Mouse (Mus musculus) heart, embryonic 11.5 days (tissue): ENCODE data around the gene Zkscan7. TPM values are rescaled to one million over a fixed set of nuclear protein-coding genes. Genes with fewer than 3 reads are reported as not detected.

ENCODE experiments used
- ATAC-seq: fragments of 200-750 bp; cut with Nextera tagmentation; replicated peaks from 2 replicates; pipeline ENCODE4 v1.8.0; 2017; ENCODE audit warnings: moderate library complexity; ENCODE audit not compliant: insufficient number of reproducible peaks, low FRiP score, low TSS enrichment
- H3K27ac ChIP-seq: fragments of 300-500 bp; sonication (generic); 2 replicates; pipeline ENCODE4 v1.5.1; 2014; ENCODE audit warnings: mild to moderate bottlenecking, low read depth, low read length
- H3K27me3 ChIP-seq: fragments of 300-500 bp; sonication (generic); 2 replicates; pipeline ENCODE4 v1.6.1; 2014; ENCODE audit warnings: mild to moderate bottlenecking, low read length, mixed read lengths; ENCODE audit not compliant: control insufficient read depth, insufficient read depth
- H3K36me3 ChIP-seq: fragments of 300-500 bp; sonication (generic); 2 replicates; pipeline ENCODE4 v1.6.1; 2014; ENCODE audit warnings: mild to moderate bottlenecking, low read length, moderate library complexity, mixed read lengths; ENCODE audit not compliant: control insufficient read depth, insufficient read depth
- H3K4me1 ChIP-seq: fragments of 300-500 bp; sonication (generic); 2 replicates; pipeline ENCODE4 v1.6.1; 2014; ENCODE audit warnings: low read length; ENCODE audit not compliant: control insufficient read depth, insufficient read depth
- H3K4me2 ChIP-seq: fragments of 300-500 bp; sonication (generic); 2 replicates; pipeline ENCODE4 v1.6.1; 2014; ENCODE audit warnings: mild to moderate bottlenecking, moderate library complexity
- H3K4me3 ChIP-seq: fragments of 300-500 bp; sonication (generic); 2 replicates; pipeline ENCODE4 v1.5.1; 2014; ENCODE audit warnings: low read depth, low read length
- H3K9ac ChIP-seq: fragments of 300-500 bp; sonication (generic); 2 replicates; pipeline ENCODE4 v1.6.1; 2014; ENCODE audit warnings: mild to moderate bottlenecking, low read depth, low read length, moderate library complexity
- H3K9me3 ChIP-seq: fragments of 300-500 bp; sonication (generic); replicated peaks from 2 replicates; pipeline ENCODE4 v1.6.1; 2016; ENCODE audit warnings: low read length; ENCODE audit not compliant: control insufficient read depth
- WGBS: fragments of 180-500 bp; shearing (Covaris S2); extraction: QIAGEN DNeasy Blood & Tissue Kit; methylation state at CpG from one replicate; pipeline ENCODE4 v1.1.7; 2014; ENCODE audit not compliant: insufficient replicate concordance; 5-methylcytosine and 5-hydroxymethylcytosine counted together
- polyA plus RNA-seq: library from polyadenylated mRNA; unstranded; fragments of >200 nt; fragmentation: Nextera tagmentation; extraction: Ambion mirVana; gene quantifications from 2 replicates; pipeline ENCODE4 v1.2.1, GENCODE M21; 2014

Zkscan7 gene
- polyA plus RNA-seq, 1 experiment from 2014 or later: 1.7 TPM

GRCm38 (mm10) chr9:122872595-122872994 lies 12.9 kb upstream of the Zkscan7 start:
- Histone ChIP-seq H3K36me3 (no peaks in the 10 kb centered on the region), H3K9ac (no peak overlapping the region), H3K27me3 (no peaks in the 10 kb centered on the region), H3K4me3 (no peak overlapping the region), H3K27ac (no peak overlapping the region), H3K4me1 (no peaks in the 10 kb centered on the region), H3K9me3 (no peaks in the 10 kb centered on the region), H3K4me2 (no peak overlapping the region)
- 82% methylated on average over 4 of the region's 4 CpGs for WGBS
- no peak for ATAC-seq

GRCm38 (mm10) chr9:122874653-122875052 lies 10.8 kb upstream of the Zkscan7 start:
- ATAC-seq: no peak
- H3K9me3 ChIP-seq: no peaks in the 10 kb centered on the region
- H3K4me1 ChIP-seq: no peaks in the 10 kb centered on the region
- H3K9ac ChIP-seq: no peak overlapping the region
- no peaks in the 10 kb centered on the region for H3K36me3 ChIP-seq
- no peak overlapping the region for H3K27ac ChIP-seq
- 82% methylated on average over 1 of the region's 1 CpGs for WGBS
- H3K4me3 ChIP-seq: no peak overlapping the region
- H3K27me3 ChIP-seq: no peaks in the 10 kb centered on the region
- no peak overlapping the region for H3K4me2 ChIP-seq

GRCm38 (mm10) chr9:122875145-122875544 lies 10.3 kb upstream of the Zkscan7 start:
- Histone ChIP-seq H3K9ac (no peak overlapping the region), H3K4me2 (no peak overlapping the region), H3K4me3 (no peak overlapping the region), H3K27me3 (no peaks in the 10 kb centered on the region), H3K36me3 (no peaks in the 10 kb centered on the region), H3K4me1 (no peaks in the 10 kb centered on the region), H3K27ac (no peak overlapping the region), H3K9me3 (no peaks in the 10 kb centered on the region)
- ATAC-seq: no peak
- WGBS: 75% methylated on average over 2 of the region's 2 CpGs

- Histone ChIP-seq H3K27me3 (no peaks in the 10 kb centered on the region), H3K27ac (no peak overlapping the region), H3K4me1 (no peaks in the 10 kb centered on the region), H3K4me3 (peak overlapping the region; percentile 77), H3K9ac (peak overlapping the region; percentile 90), H3K4me2 (peak overlapping the region; percentile 91), H3K36me3 (no peaks in the 10 kb centered on the region), H3K9me3 (no peaks in the 10 kb centered on the region; the same call in 1 of the 2 replicates)
- peak; percentile 59 for ATAC-seq
- WGBS: 7% methylated on average over 54 of the region's 54 CpGs
These were observed 1.1 kb downstream of the Zkscan7 start for GRCm38 (mm10) chr9:122886372-122887179.

- Histone ChIP-seq H3K4me2 (no peak overlapping the region), H3K36me3 (peaks cover under 1% of the 10 kb centered on the region), H3K9ac (no peak overlapping the region), H3K9me3 (peaks cover under 1% of the 10 kb centered on the region), H3K4me1 (no peaks in the 10 kb centered on the region), H3K27me3 (no peaks in the 10 kb centered on the region), H3K4me3 (no peak overlapping the region), H3K27ac (no peak overlapping the region)
- no peak for ATAC-seq
- 82% methylated on average over 2 of the region's 2 CpGs for WGBS
These were observed 15.6 kb downstream of the Zkscan7 start for GRCm38 (mm10) chr9:122901047-122901446.

- H3K4me2 ChIP-seq: peak overlapping the region; percentile 79
- H3K9me3 ChIP-seq: no peaks in the 10 kb centered on the region
- H3K9ac ChIP-seq: peak overlapping the region; percentile 84
- H3K27ac ChIP-seq: no peak overlapping the region; the same call in 1 of the 2 replicates
- ATAC-seq: peak; percentile 83
- 16% methylated on average over 32 of the region's 32 CpGs for WGBS
- H3K4me3 ChIP-seq: peak overlapping the region; percentile 56
- H3K36me3 ChIP-seq: no peaks in the 10 kb centered on the region
- H3K4me1 ChIP-seq: no peaks in the 10 kb centered on the region
- H3K27me3 ChIP-seq: no peaks in the 10 kb centered on the region
These were observed 17.4 kb downstream of the Zkscan7 start for GRCm38 (mm10) chr9:122902717-122903535.

- WGBS: 23% methylated on average over 3 of the region's 3 CpGs
- H3K27me3 ChIP-seq: no peaks in the 10 kb centered on the region; the same call in 1 of the 2 replicates
- ATAC-seq: no peak
- H3K36me3 ChIP-seq: peaks cover 25% of the 10 kb centered on the region
- H3K9me3 ChIP-seq: no peaks in the 10 kb centered on the region
- H3K4me3 ChIP-seq: peak overlapping the region; percentile 75
- peak overlapping the region; percentile 71 for H3K4me2 ChIP-seq
- peaks cover 5% of the 10 kb centered on the region for H3K4me1 ChIP-seq
- H3K27ac ChIP-seq: no peak overlapping the region
- H3K9ac ChIP-seq: peak overlapping the region; percentile 94
These were observed 37.0 kb downstream of the Zkscan7 start for GRCm38 (mm10) chr9:122922436-122922835.

- peak within 1 kb of the TSS; percentile 46; the same call in 1 of the 2 replicates for H3K27ac ChIP-seq
These were observed 37.5 kb downstream of the Zkscan7 start, which contains the start of gene Zfp105 for GRCm38 (mm10) chr9:122922936-122923381. Gene Zfp105 (plus strand): TSS chr9:122923072.

More at GRCm38 (mm10) chr9:122922936-122923381, 37.5 kb downstream of the Zkscan7 start, which contains the start of gene Zfp105:
- H3K9me3 ChIP-seq: no peaks in the 10 kb centered on the region
- peak within 1 kb of the TSS; percentile 94 for H3K9ac ChIP-seq
- peak within 1 kb of the TSS; percentile 75 for H3K4me3 ChIP-seq
- H3K4me2 ChIP-seq: peak within 1 kb of the TSS; percentile 71
- peaks cover 5% of the 10 kb centered on the region for H3K4me1 ChIP-seq
- WGBS: under 1% methylated on average over 43 of the region's 43 CpGs
- peak; percentile 90 for ATAC-seq
- H3K36me3 ChIP-seq: peaks cover 30% of the 10 kb centered on the region
- H3K27me3 ChIP-seq: no peaks in the 10 kb centered on the region; the same call in 1 of the 2 replicates
